Mouse (Mus musculus) intestine, embryonic 16.5 days (tissue): ENCODE measurements around the gene Fbp2. TPM values are rescaled to one million over a fixed set of nuclear protein-coding genes. Genes with fewer than 3 reads are reported as not detected.
"Not testable (repeated sequence)": the region's sequence is repeated elsewhere in the genome, so short reads cannot be mapped to it uniquely, and the experiment has no call there.

Experiments
- ATAC-seq: fragments of 200-750 bp; cut with Nextera tagmentation; 2 replicates; pipeline ENCODE4 v1.8.0; 2017; ENCODE audit warnings: moderate TSS enrichment, moderate library complexity
- H3K27ac ChIP-seq: fragments of 300-500 bp; sonication (generic); 2 replicates; pipeline ENCODE4 v1.5.1; 2014; ENCODE audit warnings: mild to moderate bottlenecking, low read length
- H3K27me3 ChIP-seq: fragments of 300-500 bp; sonication (generic); replicated peaks from 2 replicates; pipeline ENCODE4 v1.6.1; 2014; ENCODE audit warnings: low read length, control low read depth, mixed read lengths; ENCODE audit not compliant: control insufficient read depth, insufficient read depth
- H3K36me3 ChIP-seq: fragments of 300-500 bp; sonication (generic); 2 replicates; pipeline ENCODE4 v1.6.1; 2014; ENCODE audit warnings: low read length, control low read depth; ENCODE audit not compliant: control insufficient read depth, insufficient read depth
- H3K4me1 ChIP-seq: fragments of 300-500 bp; sonication (generic); 2 replicates; pipeline ENCODE4 v1.6.1; 2014; ENCODE audit warnings: low read length, control low read depth, mixed read lengths; ENCODE audit not compliant: control insufficient read depth, insufficient read depth
- H3K4me2 ChIP-seq: fragments of 300-500 bp; sonication (generic); 2 replicates; pipeline ENCODE4 v1.6.1; 2014; ENCODE audit warnings: low read depth, low read length, control low read depth
- H3K4me3 ChIP-seq: fragments of 300-500 bp; sonication (generic); 2 replicates; pipeline ENCODE4 v1.5.1; 2014; ENCODE audit warnings: mild to moderate bottlenecking, low read length
- H3K9ac ChIP-seq: fragments of 300-500 bp; sonication (generic); 2 replicates; pipeline ENCODE4 v1.6.1; 2014; ENCODE audit warnings: low read depth, low read length
- H3K9me3 ChIP-seq: fragments of 300-500 bp; sonication (generic); 2 replicates; pipeline ENCODE4 v1.6.1; 2016; ENCODE audit warnings: low read length, control low read depth; ENCODE audit not compliant: control insufficient read depth
- WGBS: fragments of 180-500 bp; shearing (Covaris S2); extraction: QIAGEN DNeasy Blood & Tissue Kit; methylation state at CpG from one replicate; pipeline ENCODE4 v1.1.7; 2014; 5-methylcytosine and 5-hydroxymethylcytosine counted together
- polyA plus RNA-seq: library from polyadenylated mRNA; unstranded; fragments of >200 nt; fragmentation: Nextera tagmentation; extraction: Ambion mirVana; gene quantifications from 2 replicates; pipeline ENCODE4 v1.2.1, GENCODE M21; 2015

The Fbp2 gene
- polyA plus RNA-seq, 1 experiment from 2014 or later = 406 TPM

DNA sequence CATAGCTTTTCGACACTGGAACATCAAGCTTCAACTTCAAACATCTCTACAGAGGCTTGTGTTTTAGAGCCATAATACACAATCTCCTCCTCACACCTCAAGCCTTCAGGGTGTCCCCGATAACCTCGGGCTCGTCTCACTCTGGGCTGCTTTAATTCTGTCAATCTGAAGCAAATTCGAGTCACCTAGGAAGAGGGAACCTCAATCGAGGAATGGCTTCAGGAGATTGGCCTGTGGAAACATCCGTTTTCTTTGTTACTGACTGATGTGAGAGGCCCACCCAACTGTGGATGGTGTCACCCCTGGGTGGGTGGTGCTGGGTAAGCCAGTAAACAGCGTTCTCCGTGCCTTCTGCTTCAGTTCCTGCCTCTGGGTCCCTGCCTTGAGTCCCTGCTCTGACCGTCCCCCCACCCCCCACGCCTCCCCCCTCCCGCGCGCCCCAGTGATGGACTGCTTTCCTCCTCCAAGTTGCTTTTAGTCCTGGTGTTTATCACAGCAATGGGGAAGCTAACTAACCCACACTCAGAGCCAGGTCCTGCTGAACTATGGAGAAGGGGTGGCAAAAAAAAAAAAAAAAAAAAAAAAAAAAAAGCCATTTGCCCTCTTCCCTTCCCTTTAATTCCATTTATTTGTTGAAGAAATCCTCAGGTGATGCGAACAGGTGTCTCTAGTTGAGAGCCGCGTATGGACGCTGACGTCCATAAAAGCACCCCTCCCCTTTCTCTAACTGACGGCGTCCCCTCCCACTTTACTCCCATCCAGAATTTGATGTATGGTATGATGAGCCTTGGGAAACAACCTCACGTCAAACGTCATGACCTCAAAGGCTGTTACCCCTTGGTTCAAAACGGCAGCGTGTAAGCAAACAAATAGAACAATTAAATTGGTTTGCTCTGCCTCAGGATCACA lies 2.6 kb downstream of the Fbp2 start:
- no peaks in the 10 kb centered on the region for H3K27me3 ChIP-seq
- H3K27ac ChIP-seq = no peak overlapping the region
- H3K4me2 ChIP-seq = peak overlapping the region; percentile 75
- no peaks in the 10 kb centered on the region for H3K36me3 ChIP-seq
- no peak for ATAC-seq
- H3K4me1 ChIP-seq = peaks cover 12% of the 10 kb centered on the region
- H3K9me3 ChIP-seq = no peaks in the 10 kb centered on the region
- H3K4me3 ChIP-seq = peak overlapping the region; percentile 49
- 33% methylated on average over 25 of the region's 25 CpGs for WGBS
- H3K9ac ChIP-seq = 0 out of 2 replicates have a peak overlapping the region, but pooled peaks have one; percentile 57

DNA sequence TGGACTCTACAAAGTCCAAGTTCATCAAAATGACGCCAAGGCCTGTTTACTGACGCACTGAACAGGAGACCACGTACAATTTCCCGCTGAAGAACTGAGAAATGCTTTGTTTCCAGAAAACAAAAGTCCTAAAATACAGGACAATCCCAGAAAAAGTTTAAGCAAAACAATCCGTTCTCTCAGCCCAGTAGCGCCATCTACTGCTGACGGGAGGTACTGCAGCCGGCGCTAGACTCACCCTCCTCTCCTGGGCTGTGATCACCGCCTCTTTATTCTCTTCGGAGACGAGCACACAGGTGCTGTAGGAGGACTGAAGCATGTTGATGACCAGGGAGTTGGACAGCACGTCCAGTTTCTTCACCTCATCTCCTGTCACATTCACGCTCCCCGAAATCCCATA lies 3.6 kb downstream of the Fbp2 start:
- H3K4me1 ChIP-seq = peaks cover 12% of the 10 kb centered on the region
- H3K4me2 ChIP-seq = 0 out of 2 replicates have a peak overlapping the region, but pooled peaks have one; percentile 6
- ATAC-seq = no peak
- H3K9me3 ChIP-seq = no peaks in the 10 kb centered on the region
- H3K9ac ChIP-seq = no peak overlapping the region; the same call in 1 of the 2 replicates
- WGBS = 17% methylated on average over 15 of the region's 15 CpGs
- no peak overlapping the region for H3K27ac ChIP-seq
- no peaks in the 10 kb centered on the region for H3K36me3 ChIP-seq
- no peak overlapping the region for H3K4me3 ChIP-seq
- H3K27me3 ChIP-seq = no peaks in the 10 kb centered on the region

DNA sequence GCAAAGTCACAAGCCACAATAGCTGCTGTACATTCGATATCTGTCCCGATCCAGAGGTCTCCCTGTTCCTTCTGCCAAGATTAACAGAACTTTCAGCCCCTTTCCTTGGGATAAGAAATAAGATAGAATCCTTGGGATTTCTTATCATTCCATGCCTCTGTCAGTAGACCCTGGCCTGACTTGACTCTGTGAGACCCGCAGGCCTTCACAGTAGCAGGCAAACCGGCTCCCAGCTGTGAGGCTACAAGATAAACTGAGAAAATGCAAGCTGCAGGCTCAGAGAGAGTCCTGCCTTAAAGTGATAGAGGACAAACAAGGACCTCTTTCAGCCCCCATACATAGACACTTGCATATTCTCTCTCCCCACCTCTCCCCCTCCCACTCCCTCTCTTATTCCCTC lies 24.9 kb downstream of the Fbp2 start:
- Histone ChIP-seq H3K4me1 (peaks cover 5% of the 10 kb centered on the region), H3K4me3 (no peak overlapping the region), H3K4me2 (no peak overlapping the region), H3K36me3 (no peaks in the 10 kb centered on the region), H3K9me3 (no peaks in the 10 kb centered on the region; the same call in 1 of the 2 replicates), H3K27ac (0 out of 2 replicates have a peak overlapping the region, but pooled peaks have one; percentile 33), H3K9ac (no peak overlapping the region), H3K27me3 (no peaks in the 10 kb centered on the region)
- WGBS = 45% methylated on average over 4 of the region's 4 CpGs
- ATAC-seq = peak; percentile 26; the same call in 1 of the 2 replicates

DNA sequence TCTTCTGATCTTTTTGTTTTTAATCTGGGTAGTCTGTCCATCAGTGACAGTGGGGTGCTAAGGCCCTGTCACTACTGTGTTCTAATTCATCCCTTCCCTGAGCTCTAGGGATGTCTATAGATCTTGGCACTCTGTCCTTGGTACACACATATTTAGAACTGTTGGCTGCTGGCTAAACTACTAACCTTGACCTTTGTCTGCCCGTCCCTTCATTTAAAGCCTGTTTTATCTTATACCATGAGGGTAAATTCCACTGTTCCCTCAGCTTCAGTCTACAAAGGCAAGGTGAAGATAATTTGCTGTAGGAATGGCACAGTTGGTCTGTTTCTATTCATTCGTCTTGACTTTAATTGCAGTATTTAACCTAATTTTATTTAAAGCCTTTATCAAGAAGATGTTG lies 26.0 kb downstream of the Fbp2 start:
- Histone ChIP-seq H3K27ac (no peak overlapping the region), H3K4me1 (peaks cover 5% of the 10 kb centered on the region), H3K4me3 (no peak overlapping the region), H3K9me3 (no peaks in the 10 kb centered on the region; the same call in 1 of the 2 replicates), H3K4me2 (no peak overlapping the region), H3K9ac (no peak overlapping the region), H3K27me3 (no peaks in the 10 kb centered on the region), H3K36me3 (no peaks in the 10 kb centered on the region)
- 60% methylated on average over 2 of the region's 2 CpGs for WGBS
- peak; percentile 30; the same call in 1 of the 2 replicates for ATAC-seq

DNA sequence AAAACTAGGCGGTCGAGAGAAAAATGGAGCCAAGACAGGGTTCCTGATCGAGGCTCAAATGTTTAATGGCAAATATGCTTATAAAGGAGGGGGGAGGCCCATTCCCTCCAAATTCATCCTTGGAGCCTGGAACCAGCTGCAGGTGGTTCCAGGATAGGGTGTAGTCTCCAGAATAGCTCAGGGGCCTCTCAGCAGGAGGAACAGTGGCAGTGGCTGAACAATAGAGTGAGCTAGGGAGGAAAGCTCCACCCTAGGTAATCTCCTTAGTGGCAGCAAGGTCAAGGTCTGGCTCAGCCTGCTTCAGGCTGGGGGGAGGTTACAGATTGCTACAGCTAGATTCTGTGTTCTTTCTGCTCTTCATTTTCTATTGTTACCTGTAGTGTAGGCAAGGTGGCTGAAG lies 42.5 kb downstream of the Fbp2 start:
- H3K36me3 ChIP-seq, H3K9me3 ChIP-seq, H3K27ac ChIP-seq, H3K27me3 ChIP-seq, ATAC-seq, H3K4me2 ChIP-seq, H3K4me3 ChIP-seq, H3K9ac ChIP-seq, H3K4me1 ChIP-seq: not testable (repeated sequence)
- WGBS = 86% methylated on average over 3 of the region's 3 CpGs

DNA sequence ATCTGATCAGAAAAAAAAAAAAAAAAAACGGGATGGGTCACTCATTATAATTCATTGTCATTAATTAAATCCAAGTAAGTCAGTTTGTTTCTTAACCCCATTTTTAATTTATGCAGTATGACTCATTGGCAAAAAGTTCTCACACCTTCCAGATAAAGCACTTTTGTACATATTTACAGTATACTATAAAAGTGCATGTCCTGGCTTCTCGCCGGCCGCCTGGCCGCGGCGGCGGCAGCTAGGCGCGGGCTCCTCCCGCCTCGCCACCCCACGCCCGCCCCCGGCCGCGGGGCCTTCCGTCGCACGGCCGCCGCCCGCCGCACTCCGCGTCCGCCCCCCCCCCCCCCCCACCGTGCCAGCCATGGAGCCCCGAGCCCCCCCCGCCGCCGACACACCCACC lies 45.5 kb downstream of the Fbp2 start:
- H3K27me3 ChIP-seq = no peaks in the 10 kb centered on the region
- peak overlapping the region; percentile 45; the same call in 1 of the 2 replicates for H3K9ac ChIP-seq
- H3K4me3 ChIP-seq = peak overlapping the region; percentile 43
- no peaks in the 10 kb centered on the region for H3K36me3 ChIP-seq
- no peaks in the 10 kb centered on the region for H3K4me1 ChIP-seq
- H3K27ac ChIP-seq = no peak overlapping the region
- H3K4me2 ChIP-seq = peak overlapping the region; percentile 61
- 4% methylated on average over 27 of the region's 32 CpGs for WGBS
- ATAC-seq = 0 out of 2 replicates have a peak, but pooled peaks have one; percentile 38
- H3K9me3 ChIP-seq = no peaks in the 10 kb centered on the region

DNA sequence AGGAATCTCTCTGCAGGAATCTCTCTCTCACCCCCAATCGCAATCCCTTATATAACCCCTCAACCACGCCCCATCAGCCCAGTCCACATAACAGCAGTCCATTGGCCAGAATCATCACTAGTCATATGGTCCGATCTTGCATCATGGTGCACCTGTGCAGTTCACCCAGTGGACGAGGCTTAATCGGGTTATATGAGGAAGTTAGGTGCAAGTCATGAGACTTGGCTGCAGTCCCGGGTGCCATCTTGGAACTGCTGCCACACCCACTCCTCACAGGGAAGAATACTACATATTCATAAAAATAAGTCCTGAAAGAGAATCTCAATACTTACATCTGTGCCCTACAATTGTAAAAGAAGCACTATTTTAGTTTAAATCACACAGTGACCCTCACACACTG lies 50.2 kb downstream of the Fbp2 start:
- 93% methylated on average over 6 of the region's 6 CpGs for WGBS
- not testable (repeated sequence) for ATAC-seq, H3K27ac ChIP-seq, H3K9me3 ChIP-seq, H3K36me3 ChIP-seq, H3K4me2 ChIP-seq, H3K27me3 ChIP-seq, H3K4me3 ChIP-seq, H3K9ac ChIP-seq, H3K4me1 ChIP-seq

Other genes starting within 250 kb of the Fbp2 start
- gene 6720489N17Rik, start 234.2 kb downstream of the Fbp2 start, polyA plus RNA-seq = 5.4 and 9.3 TPM in 2 replicates
- gene Platr25, start 97.7 kb downstream of the Fbp2 start, polyA plus RNA-seq = 16.1 and 18.1 TPM in 2 replicates
- 5.4 and 6.6 TPM in 2 replicates for gene Gm5141, start 72.6 kb downstream of the Fbp2 start, polyA plus RNA-seq
- 6.3 and 12.4 TPM in 2 replicates for gene Fbp1, start 29.9 kb upstream of the Fbp2 start, polyA plus RNA-seq
- gene 2010111I01Rik, start 106.5 kb upstream of the Fbp2 start, polyA plus RNA-seq = 92.8 and 98.7 TPM in 2 replicates